Mouse (Mus musculus) kidney, adult 2 months (tissue): ENCODE results near the gene Ackr1. TPM values are rescaled to one million over a fixed set of nuclear protein-coding genes. Genes with fewer than 3 reads are reported as not detected.
A peak's percentile ranks its signal among the peaks of the same experiment; 100 is the strongest.

Experiments
- DNase-seq: peaks from one replicate; pipeline ENCODE4 v3.0.0; 2021
- H3K27ac ChIP-seq: fragments of 200-500 bp; 2 replicates; pipeline ENCODE4 v1.5.1; 2012; ENCODE audit warnings: low read depth, low read length, control low read depth, inconsistent platforms; ENCODE audit not compliant: insufficient read depth
- H3K27me3 ChIP-seq: fragments of 200-500 bp; replicated peaks from 2 replicates; pipeline ENCODE4 v1.6.1; 2012; ENCODE audit warnings: mild to moderate bottlenecking, moderate library complexity, low read length, inconsistent platforms; ENCODE audit not compliant: control insufficient read depth, insufficient read depth
- H3K36me3 ChIP-seq: fragments of 200-500 bp; 2 replicates; pipeline ENCODE4 v1.6.1; 2012; ENCODE audit warnings: mild to moderate bottlenecking, moderate library complexity, low read length, inconsistent platforms; ENCODE audit not compliant: control insufficient read depth, insufficient read depth
- H3K4me1 ChIP-seq: fragments of 200-500 bp; 2 replicates; pipeline ENCODE4 v1.6.1; 2011; ENCODE audit warnings: low read length; ENCODE audit not compliant: control insufficient read depth, insufficient read depth
- H3K4me3 ChIP-seq: fragments of 200-500 bp; 2 replicates; pipeline ENCODE4 v1.5.1; 2011; ENCODE audit warnings: mild to moderate bottlenecking, low read depth, low read length, control low read depth; ENCODE audit not compliant: insufficient read depth
- CTCF ChIP-seq: fragments of 200-500 bp; conservative IDR thresholded peaks from 2 replicates; pipeline ENCODE4 v1.5.1; 2011; ENCODE audit warnings: low read depth, mild to moderate bottlenecking, control low read depth, low read length, moderate library complexity, mixed read lengths; ENCODE audit not compliant: insufficient read depth, insufficient read length
- POLR2A ChIP-seq: fragments of 200-500 bp; IDR thresholded peaks from one replicate; pipeline ENCODE4 v1.6.1; 2011; ENCODE audit warnings: low read depth, low read length, control low read depth
- WGBS: fragments of 180-500 bp; shearing (Covaris S2); methylation state at CpG from one replicate; pipeline ENCODE4 v1.1.7; 2018; 5-methylcytosine and 5-hydroxymethylcytosine counted together
- polyA plus RNA-seq: library from polyadenylated mRNA; depleted of rRNA; stranded (reverse); fragments of >200 nt; gene quantifications from 2 replicates; pipeline ENCODE4 v1.2.3, GENCODE M21; 2012

Gene Ackr1
- polyA plus RNA-seq, 1 experiment, result 2.0 TPM

DNA sequence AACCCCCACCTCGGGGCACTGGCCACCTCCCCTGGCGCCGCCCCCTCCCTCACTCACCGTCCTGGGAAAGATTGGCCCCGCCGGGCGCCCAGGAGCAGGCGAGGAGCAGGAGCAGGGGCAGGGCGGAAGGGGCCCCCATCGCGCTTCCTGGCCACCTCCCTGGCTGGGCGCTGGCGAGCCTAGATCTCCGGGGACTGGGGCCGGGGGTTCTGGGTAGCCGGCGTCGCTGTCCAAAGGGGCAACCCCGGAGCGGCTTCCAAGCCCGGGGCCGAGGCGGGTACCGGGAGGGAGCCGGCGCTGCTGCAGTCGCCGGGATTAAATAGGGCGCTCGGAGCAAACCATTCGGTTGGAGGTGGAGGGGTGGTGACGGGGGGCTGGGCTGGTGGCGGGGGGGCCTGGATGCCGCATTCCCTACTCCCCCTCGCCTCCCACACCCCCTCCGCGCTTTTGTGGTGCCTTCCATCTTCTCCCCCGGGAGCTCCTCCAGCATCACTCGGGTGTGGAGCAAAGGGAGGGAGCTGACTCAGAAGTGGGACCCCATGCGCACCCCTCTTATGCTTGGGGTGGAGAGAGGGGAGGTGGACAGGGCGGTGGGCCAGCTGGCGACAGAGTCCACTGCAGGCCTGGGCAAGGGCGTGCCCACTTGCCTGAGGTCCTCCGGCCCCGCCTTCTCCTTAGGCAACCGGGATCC is 34.0 kb upstream of the Ackr1 start, which contains the start of gene Cadm3:
Cadm3 (minus strand) TSS at position 340 of the 691 bp plus-strand sequence.
- H3K27me3 ChIP-seq, result no peaks in the 10 kb centered on the region

DNA sequence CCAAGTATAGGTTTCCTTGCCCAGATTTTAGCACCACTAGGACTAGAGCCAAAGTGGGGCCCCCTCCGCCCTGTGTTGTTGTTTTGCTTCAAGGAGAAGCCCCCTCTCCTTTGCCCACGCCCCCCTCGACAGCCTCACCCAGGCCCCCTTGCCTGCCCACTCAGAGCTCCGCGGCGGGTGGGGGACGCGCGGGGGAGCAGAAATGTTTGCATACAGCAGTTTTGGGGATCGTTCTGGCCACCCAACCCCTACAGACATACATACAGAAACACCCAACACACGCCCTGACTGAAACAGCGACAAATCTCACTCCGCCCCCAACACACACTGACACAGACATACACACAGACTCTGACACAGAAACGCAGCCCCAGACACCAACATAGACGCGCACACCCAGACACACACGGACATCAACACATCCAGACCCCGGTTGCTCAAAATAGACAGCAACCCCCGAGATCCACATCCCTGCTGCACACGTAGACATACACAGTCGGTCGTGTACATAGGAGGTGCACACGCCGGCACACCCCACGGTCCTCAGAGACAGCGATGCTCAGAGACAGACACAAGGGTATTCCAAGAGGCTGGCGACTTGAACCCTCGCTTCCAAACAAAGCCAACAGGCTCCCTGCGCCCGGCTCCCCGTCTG is 33.3 kb upstream of the Ackr1 start:
- Histone ChIP-seq H3K4me3 (no peak overlapping the region), H3K4me1 (no peaks in the 10 kb centered on the region), H3K27me3 (no peaks in the 10 kb centered on the region), H3K36me3 (no peaks in the 10 kb centered on the region), H3K27ac (no peak overlapping the region)
- no peak for DNase-seq
- 2% methylated on average over 31 of the region's 31 CpGs for WGBS
- TF ChIP-seq CTCF, result no peak
- no peak for TF ChIP-seq POLR2A

More for the DNA sequence above, 34.0 kb upstream of the Ackr1 start, which contains the start of gene Cadm3:
- Histone ChIP-seq H3K4me3 (no peak within 1 kb of the TSS), H3K27ac (no peak within 1 kb of the TSS), H3K4me1 (no peaks in the 10 kb centered on the region), H3K36me3 (no peaks in the 10 kb centered on the region)
- 1% methylated on average over 46 of the region's 46 CpGs for WGBS
- DNase-seq, result no peak
- no peak for TF ChIP-seq POLR2A
- TF ChIP-seq CTCF, result no peak

DNA sequence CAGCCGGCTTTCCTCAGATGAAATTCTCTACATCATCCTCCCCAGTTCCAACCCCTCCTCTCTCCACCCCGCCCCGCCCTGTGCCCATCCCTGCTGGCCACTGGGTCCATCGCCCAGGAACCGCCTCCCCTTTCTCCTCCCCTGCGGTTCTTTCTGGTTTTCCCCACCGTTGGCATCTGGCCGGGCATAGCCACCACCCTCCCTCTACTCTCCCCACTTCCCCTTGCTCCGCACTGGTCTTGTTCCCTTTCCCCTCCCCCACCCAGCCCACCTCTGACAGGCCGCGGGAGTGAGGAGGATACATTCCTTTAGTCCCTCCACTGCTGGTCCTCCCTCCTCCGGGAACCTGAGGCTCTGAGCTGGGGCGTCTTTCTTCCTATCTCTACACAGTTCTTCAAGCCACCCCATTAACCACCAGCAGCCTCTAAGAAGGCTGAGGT is 32.4 kb upstream of the Ackr1 start:
- Histone ChIP-seq H3K27ac (no peak overlapping the region), H3K36me3 (no peaks in the 10 kb centered on the region)

DNA sequence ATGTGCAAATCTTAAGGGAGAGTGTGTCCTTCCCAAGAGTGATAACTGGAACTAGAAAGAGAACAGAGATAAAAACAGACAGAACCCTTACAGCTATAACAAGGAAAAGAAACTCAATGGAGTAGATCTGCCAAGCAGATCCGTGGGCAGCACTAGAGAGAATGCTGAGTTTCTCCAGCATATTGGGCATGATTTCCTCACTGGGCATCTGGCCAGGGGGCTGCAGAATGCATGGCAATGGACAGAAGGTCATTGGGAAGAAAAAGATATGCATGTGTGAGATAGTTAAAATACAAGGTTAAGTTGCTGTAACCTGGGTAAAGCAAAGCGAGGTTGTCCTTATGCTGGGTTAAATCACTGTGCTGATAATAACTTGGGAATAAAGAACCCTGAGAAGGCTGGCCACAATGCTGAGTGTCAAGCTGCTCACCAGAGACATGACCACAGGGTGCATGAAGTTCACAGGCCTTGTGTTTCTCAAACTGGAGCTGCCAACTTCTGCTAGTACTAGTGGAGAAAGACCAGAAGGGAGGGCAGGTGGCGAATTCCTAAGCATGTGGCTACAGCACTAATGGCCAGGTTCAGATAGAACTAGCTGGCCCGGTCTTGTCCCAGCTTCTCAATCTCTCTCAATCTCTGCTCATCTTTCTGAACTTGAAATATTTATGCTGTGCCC is 30.7 kb upstream of the Ackr1 start:
- TF ChIP-seq CTCF (no peak), POLR2A (no peak)
- Histone ChIP-seq H3K4me3 (no peak overlapping the region), H3K27ac (no peak overlapping the region), H3K36me3 (no peaks in the 10 kb centered on the region), H3K27me3 (no peaks in the 10 kb centered on the region), H3K4me1 (no peaks in the 10 kb centered on the region)
- no peak for DNase-seq
- 83% methylated on average over 4 of the region's 4 CpGs for WGBS

More for the DNA sequence above, 32.4 kb upstream of the Ackr1 start:
- no peak for DNase-seq
- H3K4me1 ChIP-seq, result no peaks in the 10 kb centered on the region
- WGBS, result 0% methylated on average over 13 of the region's 13 CpGs
- H3K27me3 ChIP-seq, result no peaks in the 10 kb centered on the region
- H3K4me3 ChIP-seq, result no peak overlapping the region
- TF ChIP-seq POLR2A (no peak), CTCF (no peak)

GRCm38 (mm10) chr1:173363436-173363835 is 29.9 kb upstream of the Ackr1 start:
- TF ChIP-seq POLR2A (no peak), CTCF (no peak)
- H3K4me3 ChIP-seq, result no peak overlapping the region
- H3K27me3 ChIP-seq, result no peaks in the 10 kb centered on the region
- no peaks in the 10 kb centered on the region for H3K36me3 ChIP-seq
- no peaks in the 10 kb centered on the region for H3K4me1 ChIP-seq
- DNase-seq, result no peak
- no peak overlapping the region for H3K27ac ChIP-seq
- WGBS, result 84% methylated on average over 2 of the region's 2 CpGs

DNA sequence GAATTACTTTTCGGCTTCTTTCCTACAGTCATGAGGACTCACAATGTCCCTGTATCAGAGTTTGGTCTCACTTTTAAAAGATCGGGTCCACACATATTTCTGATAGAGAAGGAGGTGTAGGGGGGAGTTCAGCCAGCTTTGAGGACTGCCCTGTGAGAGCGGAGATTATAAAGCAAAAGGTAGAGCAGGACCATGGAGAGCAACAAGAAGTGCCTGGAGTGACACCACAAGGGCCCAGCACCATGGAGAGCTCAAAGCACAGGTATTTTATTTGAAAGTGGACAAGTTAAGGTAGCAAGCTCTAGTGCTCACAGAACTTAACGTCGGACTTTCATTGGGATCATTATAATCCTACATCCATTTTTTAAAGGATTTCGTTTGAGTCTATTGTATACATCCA is 28.1 kb upstream of the Ackr1 start:
- Histone ChIP-seq H3K4me3 (no peak overlapping the region), H3K4me1 (no peaks in the 10 kb centered on the region), H3K27ac (no peak overlapping the region), H3K27me3 (no peaks in the 10 kb centered on the region), H3K36me3 (no peaks in the 10 kb centered on the region)
- DNase-seq, result peak; percentile 64
- TF ChIP-seq CTCF, result no peak
- TF ChIP-seq POLR2A, result no peak
- 26% methylated on average over 6 of the region's 6 CpGs for WGBS

- no peak for TF ChIP-seq POLR2A
- no peak for TF ChIP-seq CTCF
- DNase-seq, result no peak
- H3K27me3 ChIP-seq, result no peaks in the 10 kb centered on the region
- no peak overlapping the region for H3K27ac ChIP-seq
- H3K4me1 ChIP-seq, result no peaks in the 10 kb centered on the region
- H3K36me3 ChIP-seq, result no peaks in the 10 kb centered on the region
- 73% methylated on average over 4 of the region's 4 CpGs for WGBS
- H3K4me3 ChIP-seq, result no peak overlapping the region
Observed at GRCm38 (mm10) chr1:173359590-173360290, 26.2 kb upstream of the Ackr1 start.
